Mouse (Mus musculus) thymus, adult 2 months (tissue): ENCODE data around the gene Il25. TPM values are rescaled to one million over a fixed set of nuclear protein-coding genes. Genes with fewer than 3 reads are reported as not detected.
"Not testable (repeated sequence)": the region's sequence is repeated elsewhere in the genome, so short reads cannot be mapped to it uniquely, and the experiment has no call there.

ENCODE experiments used
- DNase-seq: peaks from one replicate; pipeline ENCODE4 v3.0.0; 2021
- H3K27ac ChIP-seq: fragments of 200-500 bp; 2 replicates; pipeline ENCODE4 v1.5.1; 2012; ENCODE audit warnings: low read length, control low read depth; ENCODE audit not compliant: control insufficient read depth, insufficient read depth
- H3K27me3 ChIP-seq: fragments of 200-500 bp; 2 replicates; pipeline ENCODE4 v1.6.1; 2012; ENCODE audit warnings: mild to moderate bottlenecking, low read length, moderate library complexity, mixed read lengths; ENCODE audit not compliant: control insufficient read depth, insufficient read depth
- H3K36me3 ChIP-seq: fragments of 200-500 bp; 2 replicates; pipeline ENCODE4 v1.6.1; 2012; ENCODE audit warnings: mild to moderate bottlenecking, low read length, moderate library complexity; ENCODE audit not compliant: control insufficient read depth, insufficient read depth
- H3K4me1 ChIP-seq: fragments of 200-500 bp; replicated peaks from 2 replicates; pipeline ENCODE4 v1.6.1; 2012; ENCODE audit warnings: low read length; ENCODE audit not compliant: control insufficient read depth, insufficient read depth
- H3K4me3 ChIP-seq: fragments of 200-500 bp; 2 replicates; pipeline ENCODE4 v1.5.1; 2012; ENCODE audit warnings: mild to moderate bottlenecking, low read length, control low read depth, moderate library complexity; ENCODE audit not compliant: control insufficient read depth, insufficient read depth
- CTCF ChIP-seq: fragments of 200-500 bp; IDR thresholded peaks from 2 replicates; pipeline ENCODE4 v1.5.1; 2012; ENCODE audit warnings: mild to moderate bottlenecking, control low read depth, low read length, moderate library complexity, borderline replicate concordance; ENCODE audit not compliant: control insufficient read depth, poor library complexity, insufficient read depth; ENCODE audit errors: extremely low read depth
- POLR2A ChIP-seq: fragments of 200-500 bp; IDR thresholded peaks from 2 replicates; pipeline ENCODE4 v1.6.1; 2012; ENCODE audit warnings: mild to moderate bottlenecking, low read length, control low read depth, moderate library complexity; ENCODE audit not compliant: control insufficient read depth, poor library complexity, insufficient read depth; ENCODE audit errors: extremely low read depth
- WGBS: fragments of 180-500 bp; shearing (Covaris S2); methylation state at CpG from one replicate; pipeline ENCODE4 v1.1.7; 2018; 5-methylcytosine and 5-hydroxymethylcytosine counted together
- polyA plus RNA-seq: library from polyadenylated mRNA; depleted of rRNA; stranded (reverse); fragments of >200 nt; gene quantifications from 2 replicates; pipeline ENCODE4 v1.2.3, GENCODE M21; 2012

The Il25 gene
- polyA plus RNA-seq, 1 experiment = 0.50 TPM

GRCm38 (mm10) chr14:54943971-54944370, 11.5 kb downstream of the Il25 start:
- no peaks in the 10 kb centered on the region for H3K27me3 ChIP-seq

DNA sequence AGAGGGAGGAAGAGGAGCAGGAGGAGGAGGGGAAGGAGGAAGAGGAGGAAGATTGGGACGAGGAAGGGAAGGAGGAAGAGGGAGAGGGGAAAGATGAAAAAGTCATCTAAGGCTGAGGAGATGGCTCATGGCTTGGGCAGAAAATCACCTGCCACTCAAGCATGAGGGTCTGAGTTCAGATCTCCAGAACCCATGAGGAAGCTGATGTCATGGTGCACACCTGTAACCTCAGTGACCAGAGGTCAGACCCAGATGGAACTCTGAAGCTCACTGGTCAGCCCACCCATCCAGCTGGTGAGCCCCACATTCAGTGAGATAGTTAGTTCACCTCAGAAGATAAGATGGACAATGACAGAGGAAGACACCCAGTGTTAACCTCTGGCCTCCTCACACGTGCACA, 12.4 kb downstream of the Il25 start:
- H3K4me1 ChIP-seq = peaks cover 9% of the 10 kb centered on the region; the same call in 1 of the 2 replicates
- DNase-seq = no peak
- no peak overlapping the region for H3K4me3 ChIP-seq
- 75% methylated on average over 2 of the region's 2 CpGs for WGBS
- no peaks in the 10 kb centered on the region; the same call in 1 of the 2 replicates for H3K27me3 ChIP-seq
- H3K27ac ChIP-seq = no peak overlapping the region
- H3K36me3 ChIP-seq = no peaks in the 10 kb centered on the region
- TF ChIP-seq POLR2A = no peak
- no peak for TF ChIP-seq CTCF

More at GRCm38 (mm10) chr14:54943971-54944370, 11.5 kb downstream of the Il25 start:
- H3K4me1 ChIP-seq = peaks cover 9% of the 10 kb centered on the region; the same call in 1 of the 2 replicates
- DNase-seq = no peak
- H3K27ac ChIP-seq = no peak overlapping the region
- H3K4me3 ChIP-seq = no peak overlapping the region
- TF ChIP-seq CTCF (no peak), POLR2A (no peak)
- no peaks in the 10 kb centered on the region for H3K36me3 ChIP-seq
- WGBS = 94% methylated on average over 7 of the region's 7 CpGs

DNA sequence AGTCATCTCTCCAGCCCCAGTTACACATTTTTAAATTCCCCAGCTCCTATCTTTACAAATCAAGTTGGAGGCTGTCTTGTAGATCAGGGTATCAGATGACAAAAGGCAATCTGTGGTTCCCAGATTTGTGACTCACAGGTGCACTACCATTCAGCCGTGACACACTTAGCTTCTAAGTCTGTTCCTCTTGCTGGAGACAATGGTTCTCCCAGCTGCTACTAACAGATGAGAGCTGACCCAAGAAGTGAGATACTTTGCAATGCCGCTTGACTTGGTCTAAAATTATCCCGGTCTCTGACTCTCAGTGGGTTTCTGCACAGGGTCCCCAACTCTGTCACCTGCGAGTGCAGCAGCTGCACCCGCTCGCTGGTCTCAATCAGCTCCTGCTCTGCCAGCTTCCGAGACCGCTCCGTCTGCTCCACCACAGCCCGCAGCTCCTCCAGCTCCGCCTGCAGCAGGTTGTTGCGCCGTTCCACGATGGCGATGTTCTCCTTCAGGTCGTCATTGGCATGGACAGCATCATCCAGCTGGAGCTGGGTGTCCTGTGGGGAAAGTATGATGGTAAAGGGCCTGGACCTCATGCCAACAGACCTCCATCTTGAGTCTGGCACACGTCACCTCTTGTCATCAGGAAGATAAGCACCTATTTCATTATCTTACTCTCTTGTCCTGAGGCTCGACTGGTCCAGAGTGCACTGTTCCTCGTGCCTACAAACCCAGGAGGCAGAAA, 13.6 kb downstream of the Il25 start:
- Histone ChIP-seq H3K27me3 (no peaks in the 10 kb centered on the region; the same call in 1 of the 2 replicates), H3K4me1 (peaks cover 6% of the 10 kb centered on the region; the same call in 1 of the 2 replicates)
- WGBS = 87% methylated on average over 19 of the region's 19 CpGs

GRCm38 (mm10) chr14:54947008-54947407, 14.5 kb downstream of the Il25 start:
- not testable (repeated sequence) for H3K4me3 ChIP-seq, H3K27ac ChIP-seq, H3K27me3 ChIP-seq, DNase-seq, H3K36me3 ChIP-seq, H3K4me1 ChIP-seq
- 94% methylated on average over 11 of the region's 11 CpGs for WGBS

More for the DNA sequence above, 13.6 kb downstream of the Il25 start:
- Histone ChIP-seq H3K4me3 (no peak overlapping the region), H3K36me3 (no peaks in the 10 kb centered on the region), H3K27ac (no peak overlapping the region)
- TF ChIP-seq CTCF (no peak), POLR2A (no peak)
- no peak for DNase-seq

GRCm38 (mm10) chr14:54948781-54949180, 16.3 kb downstream of the Il25 start:
- no peak for TF ChIP-seq CTCF
- TF ChIP-seq POLR2A = no peak
- H3K27ac ChIP-seq = no peak overlapping the region
- no peak overlapping the region for H3K4me3 ChIP-seq
- H3K36me3 ChIP-seq = no peaks in the 10 kb centered on the region
- H3K4me1 ChIP-seq = no peaks in the 10 kb centered on the region
- DNase-seq = no peak
- 86% methylated on average over 9 of the region's 9 CpGs for WGBS
- H3K27me3 ChIP-seq = no peaks in the 10 kb centered on the region; the same call in 1 of the 2 replicates

DNA sequence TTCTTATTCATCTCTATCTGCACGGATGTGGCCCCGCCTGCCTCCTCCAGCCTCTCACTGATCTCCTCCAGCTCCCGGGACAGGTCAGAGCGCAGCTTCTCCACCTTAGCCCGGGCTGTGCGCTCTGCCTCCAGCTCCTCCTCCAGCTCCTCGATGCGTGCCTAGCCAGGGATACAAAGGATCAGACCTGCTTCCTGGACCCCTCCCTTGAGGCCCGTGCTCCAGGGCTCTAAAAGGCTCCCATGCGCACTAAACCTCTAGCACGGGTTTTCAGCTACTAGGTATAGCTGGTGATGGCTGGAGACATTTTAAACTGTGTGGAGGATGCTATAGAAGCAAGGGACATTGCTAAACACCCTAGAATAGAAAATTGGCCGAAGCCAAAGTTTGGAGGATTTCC, 18.0 kb downstream of the Il25 start:
- DNase-seq = no peak
- 74% methylated on average over 12 of the region's 12 CpGs for WGBS
- no peak overlapping the region for H3K27ac ChIP-seq

More for the DNA sequence above, 18.0 kb downstream of the Il25 start:
- Histone ChIP-seq H3K4me1 (no peaks in the 10 kb centered on the region), H3K4me3 (no peak overlapping the region), H3K36me3 (no peaks in the 10 kb centered on the region), H3K27me3 (no peaks in the 10 kb centered on the region; the same call in 1 of the 2 replicates)
- TF ChIP-seq CTCF = no peak
- no peak for TF ChIP-seq POLR2A
